In the genomic region with DNA sequence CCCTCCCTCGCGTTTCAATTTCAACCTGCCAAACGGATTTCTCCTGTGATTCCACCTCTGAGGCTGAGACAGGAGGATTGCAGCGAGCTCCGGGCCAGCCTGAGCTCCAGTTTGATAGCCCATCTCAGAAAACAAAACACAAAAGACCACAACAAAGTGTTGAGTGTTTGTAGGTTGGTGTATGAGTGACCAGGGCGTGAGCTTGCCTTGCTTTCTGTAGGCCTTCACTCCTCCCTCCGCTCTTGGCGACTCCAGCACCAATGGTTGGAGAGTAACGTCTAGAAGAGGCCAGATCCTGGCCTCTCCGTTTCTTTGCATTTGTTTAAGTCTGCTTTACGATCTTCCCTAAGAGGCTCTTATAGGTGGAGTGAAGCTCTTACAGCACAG, we compare ENCODE assay signal across 7 mouse cellular contexts. TPM values are rescaled to one million over a fixed set of nuclear protein-coding genes. Genes with fewer than 3 reads are reported as not detected.
DNase-seq lines count a peak whose midpoint lies in the region; ATAC-seq and TF ChIP-seq lines count a peak whose summit lies in the region.

No protein-coding gene starts in this region.

- H3K27me3 ChIP-seq in CH12.LX (replicated peaks), result no peaks in the 10 kb centered on the region
- H3K27me3 ChIP-seq in G1E (ENCODE audit: insufficient read depth, low read length), result no peaks in the 10 kb centered on the region
- no peaks in the 10 kb centered on the region for H3K27me3 ChIP-seq in forebrain, embryonic 13.5 days
- no peaks in the 10 kb centered on the region for H3K27me3 ChIP-seq in kidney, embryonic 16.5 days (ENCODE audit: insufficient read depth, low read length)
- H3K27me3 ChIP-seq in midbrain, embryonic 13.5 days, result no peaks in the 10 kb centered on the region

- H3K9me3 ChIP-seq in CH12.LX (replicated peaks; ENCODE audit: low read length), result no peaks in the 10 kb centered on the region
- H3K9me3 ChIP-seq in G1E (replicated peaks), result no peaks in the 10 kb centered on the region
- no peaks in the 10 kb centered on the region for H3K9me3 ChIP-seq in forebrain, embryonic 13.5 days (replicated peaks)
- no peaks in the 10 kb centered on the region for H3K9me3 ChIP-seq in kidney, embryonic 16.5 days (ENCODE audit: low read length)
- H3K9me3 ChIP-seq in midbrain, embryonic 13.5 days, result no peaks in the 10 kb centered on the region

- DNase-seq in CH12.LX (ENCODE audit: extremely low read depth), result peak; percentile 29
- DNase-seq in G1E (ENCODE audit: low spot score), result peak; percentile 14
- no peak for DNase-seq in left cerebral cortex, adult 11 months (ENCODE audit: low spot score)
- no peak for DNase-seq in gastrocnemius, postnatal 10 days

- peaks cover 14% of the 10 kb centered on the region for H3K79me2 ChIP-seq in CH12.LX (replicated peaks; ENCODE audit: control insufficient read depth, extremely low read depth, insufficient read depth, poor library complexity, severe bottlenecking)

- H3K4me3 ChIP-seq in CH12.LX (replicated peaks in 1 of 3; ENCODE audit: low read depth in 2 of 3, low read length in 2 of 3, poor library complexity in 1 of 3), result peak overlapping the region; percentile 80 to 95 (median 91)
- H3K4me3 ChIP-seq in G1E (ENCODE audit: low read depth, low read length), result peak overlapping the region; percentile 90
- peak overlapping the region; percentile 82 for H3K4me3 ChIP-seq in forebrain, embryonic 13.5 days
- peak overlapping the region; percentile 93 for H3K4me3 ChIP-seq in kidney, embryonic 16.5 days (ENCODE audit: low read length)
- peak overlapping the region; percentile 85 for H3K4me3 ChIP-seq in midbrain, embryonic 13.5 days (replicated peaks)

- H3K27ac ChIP-seq in CH12.LX (ENCODE audit: insufficient read depth, low read depth), result no peak overlapping the region
- no peak overlapping the region for H3K27ac ChIP-seq in forebrain, embryonic 13.5 days
- H3K27ac ChIP-seq in kidney, embryonic 16.5 days (ENCODE audit: low read length), result peak overlapping the region; percentile 95
- H3K27ac ChIP-seq in midbrain, embryonic 13.5 days, result no peak overlapping the region

- dilution Hi-C loops in CH12.LX (cut with MboI; ENCODE audit: extremely low pct_ligation_motif_present, extremely low pct_unique_long_range_greater_than_20kb, low sequenced_read_pairs), result no loop called here

- TF ChIP-seq RAD21 in CH12.LX (IDR thresholded peaks at IDR 0.05; ENCODE audit: low read depth, low read length), result no peak

- no peak for TF ChIP-seq CTCF in CH12.LX (conservative IDR thresholded peaks at IDR 0.05 in 1 of 2, IDR thresholded peaks at IDR 0.05 in 1 of 2; ENCODE audit: low read depth in 2 of 2, low read length in 2 of 2)
- TF ChIP-seq CTCF in G1E (IDR thresholded peaks at IDR 0.05; ENCODE audit: low read depth, low read length), result no peak

- no peak for TF ChIP-seq POLR2A in CH12.LX (IDR thresholded peaks at IDR 0.05; ENCODE audit: low read depth, low read length)

- 40% methylated on average over 11 of the region's 11 CpGs for WGBS in forebrain, embryonic 13.5 days
- 26% methylated on average over 11 of the region's 11 CpGs for WGBS in kidney, embryonic 16.5 days
- WGBS in midbrain, embryonic 13.5 days, result 45% methylated on average over 11 of the region's 11 CpGs

- H3K4me1 ChIP-seq in CH12.LX (ENCODE audit: control insufficient read depth in 1 of 2, insufficient read depth in 2 of 2) (peaks cover 5 to 38% of the 10 kb centered on the region in 2 experiments), G1E (ENCODE audit: insufficient read depth, low read depth, low read length) (peaks cover 31% of the 10 kb centered on the region)
- H3K4me1 ChIP-seq in forebrain, embryonic 13.5 days, result peaks cover 10% of the 10 kb centered on the region
- peaks cover 8% of the 10 kb centered on the region for H3K4me1 ChIP-seq in kidney, embryonic 16.5 days (ENCODE audit: insufficient read depth, low read length)
- peaks cover 9% of the 10 kb centered on the region for H3K4me1 ChIP-seq in midbrain, embryonic 13.5 days (replicated peaks)

- H3K9ac ChIP-seq in CH12.LX (ENCODE audit: insufficient read depth, low read depth), result peak overlapping the region; percentile 87
- H3K9ac ChIP-seq in forebrain, embryonic 13.5 days, result peak overlapping the region; percentile 86
- peak overlapping the region; percentile 91 for H3K9ac ChIP-seq in kidney, embryonic 16.5 days (replicated peaks; ENCODE audit: low read length)
- H3K9ac ChIP-seq in midbrain, embryonic 13.5 days (replicated peaks), result peak overlapping the region; percentile 83

- no peak for TF ChIP-seq EP300 in CH12.LX (IDR thresholded peaks at IDR 0.05; ENCODE audit: low read length)

- H3K36me3 ChIP-seq in CH12.LX (replicated peaks in 1 of 2; ENCODE audit: control insufficient read depth in 1 of 2, insufficient read depth in 1 of 2, low read length in 1 of 2) (no peaks in the 10 kb centered on the region), G1E (replicated peaks) (peaks cover 11% of the 10 kb centered on the region)
- no peaks in the 10 kb centered on the region for H3K36me3 ChIP-seq in forebrain, embryonic 13.5 days (ENCODE audit: poor library complexity, severe bottlenecking)
- no peaks in the 10 kb centered on the region for H3K36me3 ChIP-seq in kidney, embryonic 16.5 days (ENCODE audit: insufficient read depth, low read length)
- no peaks in the 10 kb centered on the region for H3K36me3 ChIP-seq in midbrain, embryonic 13.5 days

- peak; percentile 37 for ATAC-seq in G1E (ENCODE audit: extremely low read depth, insufficient number of reproducible peaks, low FRiP score, poor library complexity, severe bottlenecking)
- no peak for ATAC-seq in forebrain, embryonic 13.5 days
- ATAC-seq in kidney, embryonic 16.5 days (ENCODE audit: low FRiP score, low TSS enrichment), result 0 out of 2 replicates have a peak, but pooled peaks have one; percentile 35
- no peak for ATAC-seq in midbrain, embryonic 13.5 days

- H3K4me2 ChIP-seq in CH12.LX (ENCODE audit: insufficient read depth, low read depth, poor library complexity, severe bottlenecking), result peak overlapping the region; percentile 69
- peak overlapping the region; percentile 86 for H3K4me2 ChIP-seq in forebrain, embryonic 13.5 days
- peak overlapping the region; percentile 78 for H3K4me2 ChIP-seq in kidney, embryonic 16.5 days (replicated peaks; ENCODE audit: low read depth, low read length)
- peak overlapping the region; percentile 87 for H3K4me2 ChIP-seq in midbrain, embryonic 13.5 days (replicated peaks)

- in situ Hi-C loops in CH12.LX (cut with MboI; ENCODE audit: low pct_ligation_motif_present, low pct_unique_long_range_greater_than_20kb, low sequenced_read_pairs), result loop anchor here (10.0 kb wide), 1 partner anchor 238 kb away; no protein-coding TSS in a partner anchor

TF ChIP-seq in CH12.LX, 34 proteins besides CTCF, POLR2A, EP300 and RAD21:
- TF ChIP-seq JUND (conservative IDR thresholded peaks at IDR 0.05; ENCODE audit: low read depth, low read length) (no peak), MAFK (IDR thresholded peaks at IDR 0.05; ENCODE audit: insufficient replicate concordance, low read length) (no peak), KAT2A (IDR thresholded peaks at IDR 0.05; ENCODE audit: insufficient replicate concordance, low read length) (no peak), NRF1 (IDR thresholded peaks at IDR 0.05; ENCODE audit: low read depth, low read length) (no peak), PAX5 (IDR thresholded peaks at IDR 0.05; ENCODE audit: low read length) (no peak)

RNA-seq across cellular contexts. Expression of gene Tm7sf3, which starts 0.6 kb away (rescaled TPM):
- 19.9 and 23.9 TPM in 2 replicates for total RNA-seq in CH12.LX (2012; rRNA removed)
- total RNA-seq in CH12.LX (2014; rRNA removed), result 11.4 and 11.8 TPM in 2 replicates
- polyA plus RNA-seq in CH12.LX (2012; ENCODE audit: insufficient read length, low read depth), result 12.8 and 13.4 TPM in 2 replicates
- 27.8 and 31.4 TPM in 2 replicates for total RNA-seq in G1E (2014; fragmentation: Nextera tagmentation)
- 25.0 and 26.6 TPM in 2 replicates for total RNA-seq in G1E (2017)
- 17.5 and 24.7 TPM in 2 replicates for polyA plus RNA-seq in G1E (2012)
- polyA plus RNA-seq in forebrain, embryonic 13.5 days (2015; fragmentation: Nextera tagmentation; extraction: Ambion mirVana), result 21.7 and 27.1 TPM in 2 replicates
- 41.9 and 44.7 TPM in 2 replicates for polyA plus RNA-seq in kidney, embryonic 16.5 days (2015; fragmentation: Nextera tagmentation; extraction: Ambion mirVana)
- polyA plus RNA-seq in midbrain, embryonic 13.5 days (2015; fragmentation: Nextera tagmentation; extraction: Ambion mirVana), result 22.2 and 26.6 TPM in 2 replicates
- 10 to 100 TPM; 19.6 to 22.7 TPM for total RNA-seq in gastrocnemius, postnatal 10 days (2021)

RNA-seq across cellular contexts. Expression of gene Med21, which starts 0.8 kb away (rescaled TPM):
- total RNA-seq in CH12.LX (2012; rRNA removed) (42.4 and 45.8 TPM in 2 replicates), CH12.LX (2014; rRNA removed) (124 and 143 TPM in 2 replicates), G1E (2014; fragmentation: Nextera tagmentation) (65.7 and 70.0 TPM in 2 replicates), G1E (2017) (99.1 and 123 TPM in 2 replicates)
- polyA plus RNA-seq in CH12.LX (2012; ENCODE audit: insufficient read length, low read depth) (52.2 and 56.0 TPM in 2 replicates), G1E (2012) (4.7 and 5.7 TPM in 2 replicates)
- 134 and 136 TPM in 2 replicates for polyA plus RNA-seq in forebrain, embryonic 13.5 days (2015; fragmentation: Nextera tagmentation; extraction: Ambion mirVana)
- polyA plus RNA-seq in kidney, embryonic 16.5 days (2015; fragmentation: Nextera tagmentation; extraction: Ambion mirVana), result 142 and 151 TPM in 2 replicates
- 116 and 119 TPM in 2 replicates for polyA plus RNA-seq in midbrain, embryonic 13.5 days (2015; fragmentation: Nextera tagmentation; extraction: Ambion mirVana)
- total RNA-seq in gastrocnemius, postnatal 10 days (2021), result 10 to 100 TPM; 46.3 to 52.4 TPM

Comparison
In these comparisons a context has a peak if more than half of its experiments do, and no peak if none do; other contexts are left out.
1. DNase-seq: peak in CH12.LX (single experiment) and G1E (single experiment); none in left cerebral cortex, adult 11 months (single experiment) and gastrocnemius, postnatal 10 days (single experiment).
2. ATAC-seq: peak in G1E (single experiment) and kidney, embryonic 16.5 days (single experiment); none in forebrain, embryonic 13.5 days (single experiment) and midbrain, embryonic 13.5 days (single experiment).
3. Peak in every context shown above with its lines, with median percentiles within 50 percentile points of each other: H3K4me2 ChIP-seq, H3K4me3 ChIP-seq and H3K9ac ChIP-seq.